Mouse (Mus musculus) embryo, embryonic 10.5 days (tissue): ENCODE data around the gene Nanog.
"Not testable (repeated sequence)": the region's sequence is repeated elsewhere in the genome, so short reads cannot be mapped to it uniquely, and the experiment has no call there.

Experiments
- DNase-seq: peaks from one replicate; pipeline ENCODE4 v3.0.0-alpha.2; 2015; ENCODE audit warnings: low spot score

The Nanog gene

DNA sequence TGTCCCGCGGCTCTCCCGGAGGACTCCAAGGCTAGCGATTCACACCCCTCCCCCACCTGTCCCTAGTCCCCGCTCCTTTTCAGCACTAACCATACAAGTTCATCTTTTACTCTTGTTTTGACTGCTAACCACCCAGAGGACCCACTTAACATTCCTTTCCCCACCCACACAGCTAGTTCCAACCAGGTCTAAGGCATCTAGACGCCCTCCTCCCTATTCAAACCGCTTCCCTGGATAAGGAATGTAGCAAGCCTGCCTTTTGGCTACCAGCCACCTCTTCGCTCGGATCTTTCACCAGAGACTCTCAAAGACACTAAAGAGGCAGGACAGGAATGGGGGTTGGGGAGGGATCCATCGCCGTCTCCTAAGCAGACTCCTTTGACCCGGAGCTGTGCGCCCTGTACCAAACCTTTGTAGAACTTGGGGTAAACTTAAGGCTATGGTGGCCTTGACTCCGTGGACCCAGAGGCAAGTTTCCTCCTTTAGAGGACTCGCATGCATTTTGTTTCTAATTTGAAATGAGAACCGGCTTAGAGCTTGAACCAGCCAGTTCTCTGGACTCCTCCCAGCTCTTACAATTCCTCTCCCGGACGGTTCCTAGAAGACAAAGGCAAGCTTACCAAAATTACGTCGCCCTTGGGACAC lies 4.7 kb upstream of the Nanog start:
- DNase-seq: peak; percentile 59

DNA sequence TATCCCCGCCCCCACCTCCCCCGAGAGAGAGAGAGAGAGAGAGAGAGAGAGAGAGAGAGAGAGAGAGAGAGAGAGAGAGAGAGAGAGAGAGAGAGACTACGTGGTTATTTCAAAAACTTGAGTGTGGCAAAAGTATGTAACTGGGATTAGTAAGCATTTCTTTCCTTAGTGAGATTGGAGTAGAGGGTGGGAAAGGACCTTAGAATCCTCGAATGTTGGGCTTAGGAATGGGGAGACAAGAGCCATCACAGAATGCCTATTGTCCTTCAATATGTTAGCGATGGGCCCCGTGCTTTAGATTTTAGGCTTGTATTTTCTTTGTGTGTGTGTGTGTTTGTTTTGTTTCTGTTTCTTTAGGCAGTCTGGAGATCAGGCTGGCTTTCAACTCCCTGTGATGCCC lies 4.0 kb upstream of the Nanog start:
- DNase-seq: no peak

DNA sequence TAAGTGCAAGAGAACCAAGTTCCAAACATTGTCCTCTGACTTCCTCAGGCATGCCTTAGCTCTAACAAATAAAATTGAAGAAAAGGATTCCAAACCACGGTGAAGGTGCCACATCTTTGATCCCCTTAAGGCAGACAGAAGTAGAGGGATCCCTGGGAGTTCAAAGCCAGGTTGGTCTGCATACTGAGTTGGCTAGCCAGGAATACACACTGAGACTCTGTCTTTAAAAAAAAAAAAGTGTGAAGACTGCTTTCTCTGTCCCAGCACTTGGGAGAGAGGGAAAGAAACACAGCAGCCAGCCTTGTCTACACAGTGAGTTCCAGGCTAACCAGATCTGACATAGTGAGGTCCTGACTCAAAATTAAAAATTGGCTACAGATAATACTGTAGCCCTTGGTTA lies 3.6 kb upstream of the Nanog start:
- no peak for DNase-seq

DNA sequence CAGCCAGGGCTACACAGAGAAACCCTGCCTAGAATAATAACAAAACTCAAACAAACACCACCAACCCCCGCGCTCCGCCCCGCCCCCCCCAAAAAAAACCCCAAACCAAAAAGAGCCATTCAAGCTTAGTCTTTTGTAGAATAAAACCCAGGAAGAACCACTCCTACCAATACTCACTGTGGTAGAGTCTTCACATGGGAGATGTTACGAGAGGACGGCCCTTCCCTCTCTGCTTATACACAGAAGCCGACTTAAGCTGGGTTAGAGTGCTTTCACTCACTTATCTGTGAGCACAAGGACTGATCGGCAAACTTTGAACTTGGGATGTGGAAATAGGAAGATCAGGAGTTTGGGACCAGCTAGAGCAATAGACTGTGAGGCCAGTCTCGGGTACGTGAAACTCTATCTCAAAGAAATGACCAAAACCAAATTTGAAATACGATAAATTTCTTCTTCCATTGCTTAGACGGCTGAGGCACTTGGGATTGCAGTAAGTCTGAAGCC lies 900 bp upstream of the Nanog start:
- DNase-seq: no peak

DNA sequence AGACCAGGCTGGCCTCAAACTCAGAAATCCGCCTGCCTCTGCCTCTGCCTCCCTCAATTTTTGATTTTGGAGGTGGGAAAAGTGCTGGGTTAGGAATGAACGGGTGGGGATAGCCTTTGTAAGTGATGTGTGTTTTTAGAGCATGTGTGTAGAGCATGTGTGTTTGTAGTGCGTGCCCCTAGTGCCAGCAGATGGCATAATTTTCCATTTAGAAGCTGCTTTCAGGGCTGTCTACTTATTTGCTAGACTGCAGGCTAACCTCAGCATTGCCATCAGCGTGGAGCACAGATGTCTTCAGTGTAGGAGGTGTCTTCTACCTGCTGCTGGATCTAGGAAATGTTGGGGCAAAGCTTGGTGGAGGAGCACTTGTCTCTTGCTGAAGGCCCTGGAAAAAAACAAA lies 1.5 kb downstream of the Nanog start:
- no peak for DNase-seq

DNA sequence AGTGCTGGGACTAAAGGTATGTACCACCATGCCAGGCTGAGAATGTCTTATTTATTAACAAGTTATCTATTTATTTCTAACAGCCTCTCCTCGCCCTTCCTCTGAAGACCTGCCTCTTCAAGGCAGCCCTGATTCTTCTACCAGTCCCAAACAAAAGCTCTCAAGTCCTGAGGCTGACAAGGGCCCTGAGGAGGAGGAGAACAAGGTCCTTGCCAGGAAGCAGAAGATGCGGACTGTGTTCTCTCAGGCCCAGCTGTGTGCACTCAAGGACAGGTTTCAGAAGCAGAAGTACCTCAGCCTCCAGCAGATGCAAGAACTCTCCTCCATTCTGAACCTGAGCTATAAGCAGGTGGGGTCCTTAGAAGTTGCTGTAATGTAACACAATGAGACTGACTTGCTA lies 4.2 kb downstream of the Nanog start:
- no peak for DNase-seq

DNA sequence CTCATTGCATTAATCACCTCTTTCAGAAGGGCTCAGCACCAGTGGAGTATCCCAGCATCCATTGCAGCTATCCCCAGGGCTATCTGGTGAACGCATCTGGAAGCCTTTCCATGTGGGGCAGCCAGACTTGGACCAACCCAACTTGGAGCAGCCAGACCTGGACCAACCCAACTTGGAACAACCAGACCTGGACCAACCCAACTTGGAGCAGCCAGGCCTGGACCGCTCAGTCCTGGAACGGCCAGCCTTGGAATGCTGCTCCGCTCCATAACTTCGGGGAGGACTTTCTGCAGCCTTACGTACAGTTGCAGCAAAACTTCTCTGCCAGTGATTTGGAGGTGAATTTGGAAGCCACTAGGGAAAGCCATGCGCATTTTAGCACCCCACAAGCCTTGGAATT lies 5.8 kb downstream of the Nanog start:
- DNase-seq: not testable (repeated sequence)

DNA sequence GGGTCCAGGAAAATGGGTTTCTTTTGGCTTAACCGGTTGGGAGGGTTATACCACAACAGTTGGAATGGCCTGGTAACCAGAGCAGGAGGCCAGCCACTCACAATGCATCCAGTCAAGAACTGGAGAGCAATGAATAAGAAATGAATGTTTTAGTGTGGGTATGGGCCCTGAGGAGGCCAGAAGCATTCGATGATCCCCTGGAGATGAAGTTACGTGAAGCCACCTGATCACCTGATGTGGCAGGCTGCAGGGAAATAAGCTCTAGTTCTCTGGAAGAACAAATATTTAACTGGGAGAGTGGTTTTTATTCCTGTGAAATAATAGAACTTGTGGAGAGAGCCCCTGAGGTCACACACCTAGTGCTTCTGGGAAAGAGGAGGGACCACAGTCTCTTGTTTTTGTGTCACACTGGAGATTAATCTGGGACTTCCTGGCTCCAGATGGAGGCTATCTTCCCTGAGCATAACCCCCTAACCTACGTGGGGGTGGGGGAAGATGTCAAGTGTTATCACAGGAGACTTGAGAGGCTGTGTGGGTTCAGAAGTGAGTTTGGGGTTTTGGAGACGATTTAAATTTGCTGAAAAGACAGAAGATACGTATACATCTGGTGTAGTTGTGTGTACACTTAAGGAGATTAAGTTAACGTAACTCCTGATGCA lies 7.5 kb downstream of the Nanog start:
- DNase-seq: no peak

DNA sequence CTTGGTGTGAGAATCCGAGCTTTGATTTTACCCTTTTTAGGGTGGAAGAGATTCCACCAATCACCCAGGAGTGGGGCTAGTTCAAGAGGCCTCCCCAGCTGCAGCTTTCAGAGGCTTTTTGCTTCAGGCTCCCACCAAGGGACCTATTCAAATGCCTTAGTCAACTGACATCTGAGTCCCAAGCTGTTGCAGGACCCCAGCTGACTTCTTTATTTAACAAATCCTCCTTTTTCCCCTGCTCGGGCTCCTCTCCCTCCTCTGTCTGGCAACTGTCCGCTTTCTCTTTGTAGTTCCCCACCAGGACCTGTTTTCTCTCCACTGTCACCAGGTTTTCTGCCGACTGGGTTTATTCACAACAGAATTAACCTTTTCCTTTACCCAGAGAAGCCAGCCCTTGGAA lies 8.6 kb downstream of the Nanog start:
- DNase-seq: peak; percentile 36

DNA sequence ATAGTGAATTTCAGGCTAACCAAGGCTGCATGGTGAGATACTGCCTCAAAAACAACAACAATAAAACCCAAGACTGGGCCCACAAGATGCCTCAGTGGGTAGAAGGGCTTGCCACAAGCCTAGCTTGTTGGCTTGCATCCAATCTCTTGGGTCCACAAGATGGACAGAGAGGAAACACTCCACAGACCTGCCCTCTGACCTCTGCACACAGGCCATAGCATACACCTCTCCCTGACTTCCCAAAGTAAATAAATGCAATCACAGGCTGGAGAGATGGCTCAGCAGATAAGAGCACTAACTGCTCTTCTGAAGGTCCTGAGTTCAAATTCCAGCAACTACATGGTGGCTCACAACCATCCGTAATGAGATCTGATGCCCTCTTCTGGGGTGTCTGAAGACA lies 10.9 kb downstream of the Nanog start:
- DNase-seq: not testable (repeated sequence)

DNA sequence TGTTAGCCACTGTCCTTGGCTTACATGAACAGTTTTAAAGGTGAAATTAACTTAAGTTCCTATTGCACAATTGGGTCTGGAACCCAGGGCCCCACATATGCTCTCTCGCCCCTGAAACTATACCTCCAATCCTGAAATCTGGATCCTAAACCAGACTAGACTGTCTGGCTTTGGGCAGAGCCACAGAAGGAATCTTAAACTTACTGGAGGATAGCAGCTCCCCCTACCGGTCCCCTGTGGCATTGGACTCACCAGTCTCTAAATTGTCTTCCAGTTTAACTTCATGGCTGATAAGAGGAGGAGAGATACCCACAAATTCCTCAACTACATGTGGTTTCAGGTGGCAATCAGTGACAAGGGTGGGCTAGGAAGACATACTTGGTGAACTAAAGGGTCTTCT lies 12.7 kb downstream of the Nanog start:
- peak; percentile 80 for DNase-seq

DNA sequence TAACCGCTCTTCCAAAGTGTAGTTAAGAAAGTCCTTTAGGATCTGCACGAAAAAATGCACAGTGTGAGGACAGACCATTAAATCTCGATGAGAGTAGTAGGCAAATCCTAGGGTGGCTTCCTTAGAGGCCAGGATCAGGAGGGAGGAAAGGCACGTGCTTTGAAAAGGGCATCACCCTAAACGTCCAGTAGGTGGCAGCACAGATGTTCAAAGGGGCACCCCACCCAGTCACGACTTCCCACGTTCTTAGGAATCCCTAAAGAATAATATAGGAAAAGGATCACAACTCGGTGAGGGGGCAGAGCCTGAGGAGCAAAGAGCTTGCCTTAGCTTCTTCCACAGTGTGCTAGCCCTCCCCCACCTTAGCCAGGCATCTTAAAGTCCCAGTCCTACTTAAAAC lies 32.7 kb downstream of the Nanog start:
- peak; percentile 92 for DNase-seq

DNA sequence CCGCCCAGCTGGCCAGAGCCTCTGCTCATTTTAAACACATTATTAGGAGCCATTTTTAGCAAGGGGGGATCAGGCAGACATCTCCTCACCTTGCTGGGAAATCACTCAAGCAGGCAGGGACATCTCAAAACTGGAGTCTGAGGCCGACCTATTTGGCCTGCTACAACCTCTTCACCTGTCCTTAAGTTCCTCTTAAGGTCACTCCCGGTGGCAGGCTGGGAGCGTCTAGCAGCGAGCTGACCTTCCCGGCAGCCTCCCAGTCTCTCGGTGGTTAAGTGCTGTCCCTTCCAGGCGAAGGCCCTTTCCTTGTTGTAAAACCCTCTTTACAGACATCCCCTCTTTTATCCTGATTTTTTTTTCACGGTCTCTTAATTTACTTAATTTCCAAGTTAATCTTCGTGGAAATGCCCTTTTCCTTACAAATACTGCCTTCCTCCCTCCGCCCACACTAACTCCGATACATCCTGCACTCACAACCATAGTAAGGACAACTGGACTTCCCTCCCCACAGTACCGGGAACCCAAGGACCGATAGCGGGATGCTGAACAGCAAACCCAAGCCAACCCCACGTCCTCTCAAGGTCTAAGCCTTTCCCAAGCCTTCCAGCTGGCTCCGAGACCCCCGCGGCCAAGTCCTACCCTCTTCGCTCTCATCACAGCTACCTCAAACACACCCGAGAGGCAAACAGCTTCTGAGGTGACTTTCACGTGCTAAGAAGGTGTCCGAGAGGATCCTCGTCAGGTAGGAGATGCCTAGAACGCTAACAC lies 34.4 kb downstream of the Nanog start:
- peak; percentile 32 for DNase-seq

DNA sequence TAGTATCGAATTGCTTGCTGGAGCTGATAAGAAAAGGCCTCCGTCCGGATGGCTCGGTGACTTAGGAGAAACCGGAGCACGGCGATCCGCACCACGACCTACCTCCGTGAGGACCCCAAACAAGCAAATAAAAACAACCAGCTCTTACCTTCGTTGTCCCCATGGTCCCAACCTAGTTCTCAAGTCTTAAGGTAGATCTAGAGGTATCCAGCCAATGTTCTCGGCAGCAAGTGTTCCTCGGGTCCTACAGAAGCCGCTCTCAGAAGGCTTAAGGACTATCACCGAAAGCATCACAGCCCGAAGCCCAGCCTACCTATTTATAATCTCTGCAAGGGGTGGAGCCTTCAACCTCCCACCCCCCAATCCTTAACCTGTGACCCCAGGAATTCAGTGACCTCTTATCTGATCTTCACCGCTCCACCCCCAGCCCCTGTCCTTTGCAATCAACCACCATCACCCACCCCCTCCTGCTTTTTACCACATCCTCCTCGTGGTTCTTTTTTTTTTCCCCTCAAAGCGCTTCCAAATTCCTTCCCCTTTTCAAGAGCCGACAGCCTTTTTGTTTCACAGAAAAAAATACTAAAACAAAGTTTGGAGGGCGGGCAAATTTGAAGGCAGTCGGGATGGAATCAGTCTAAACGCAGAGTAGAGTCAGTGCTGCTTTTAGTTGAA lies 35.1 kb downstream of the Nanog start:
- DNase-seq: peak; percentile 78

DNA sequence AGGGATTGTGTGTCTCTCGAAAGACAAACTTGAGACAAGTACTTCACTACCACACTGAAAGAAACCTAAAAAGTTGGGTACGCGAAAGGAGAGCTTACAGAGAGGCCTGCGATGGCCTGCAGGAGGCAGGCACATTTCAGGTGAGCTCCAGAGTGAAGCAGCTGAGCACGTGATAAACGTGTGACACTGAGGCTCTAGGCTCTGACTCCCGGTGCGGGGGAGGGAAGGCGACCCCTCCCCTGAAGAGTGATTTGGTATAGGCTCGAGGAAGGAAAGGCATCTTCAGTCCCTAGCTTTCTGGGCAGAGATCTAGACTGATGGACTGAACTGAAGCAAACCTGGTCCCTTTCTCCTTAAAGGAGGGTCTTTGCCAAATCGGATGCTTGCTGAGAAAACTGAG lies 36.1 kb downstream of the Nanog start:
- DNase-seq: no peak

DNA sequence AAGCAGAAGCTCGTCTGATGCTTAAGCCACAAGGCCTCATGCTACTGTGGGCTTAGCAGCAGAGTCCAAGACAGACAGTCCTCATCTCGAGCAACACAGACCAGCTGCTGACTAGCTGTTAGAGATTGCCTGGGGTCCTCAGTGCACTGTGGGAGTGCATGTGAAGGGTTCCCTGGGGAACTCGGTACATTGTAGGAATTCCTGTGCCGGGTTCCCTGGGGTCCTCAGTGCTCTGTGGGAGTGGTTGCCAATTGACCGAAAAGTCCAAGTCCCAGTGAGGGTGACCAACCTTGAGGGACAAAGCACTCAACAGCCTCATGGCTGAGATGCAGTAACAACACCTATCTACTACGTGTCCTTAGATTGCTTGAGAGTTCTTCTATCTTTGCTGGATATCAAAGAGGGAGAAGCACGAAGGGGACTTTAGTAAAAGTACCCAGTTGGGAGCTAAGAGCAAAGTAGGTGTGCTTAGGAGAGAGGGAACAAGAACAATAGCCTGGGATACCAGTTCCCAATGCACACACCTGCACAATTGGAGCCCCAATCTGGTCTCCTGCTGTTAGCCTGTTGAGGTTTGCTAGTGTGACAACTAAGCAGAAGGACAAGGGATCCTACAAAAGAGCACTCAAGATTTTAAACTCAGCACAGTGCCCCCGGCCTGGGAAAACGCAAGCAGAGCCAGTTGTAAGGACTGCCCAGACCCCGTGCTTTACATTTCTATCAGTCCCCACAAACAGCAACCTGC lies 37.4 kb downstream of the Nanog start:
- DNase-seq: peak; percentile 36

DNA sequence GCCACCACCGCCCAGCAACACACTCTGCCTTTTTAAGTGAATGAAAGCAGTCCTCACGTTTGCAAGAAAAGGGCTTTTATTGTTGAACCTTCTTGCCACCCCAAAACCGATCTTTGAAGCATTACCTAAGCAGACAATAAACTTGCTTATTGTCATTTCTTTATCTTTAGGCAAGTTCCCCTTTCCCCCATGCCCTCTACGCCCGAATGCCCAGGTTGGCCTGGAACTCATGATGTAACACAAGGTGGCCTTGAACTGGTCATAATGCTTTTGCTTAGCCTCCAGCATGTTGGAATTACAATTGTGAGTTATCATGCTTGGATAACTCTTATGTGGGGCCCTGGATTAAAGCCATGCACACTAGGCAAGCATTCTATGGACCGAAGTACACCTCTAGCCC lies 43.3 kb downstream of the Nanog start:
- DNase-seq: no peak

DNA sequence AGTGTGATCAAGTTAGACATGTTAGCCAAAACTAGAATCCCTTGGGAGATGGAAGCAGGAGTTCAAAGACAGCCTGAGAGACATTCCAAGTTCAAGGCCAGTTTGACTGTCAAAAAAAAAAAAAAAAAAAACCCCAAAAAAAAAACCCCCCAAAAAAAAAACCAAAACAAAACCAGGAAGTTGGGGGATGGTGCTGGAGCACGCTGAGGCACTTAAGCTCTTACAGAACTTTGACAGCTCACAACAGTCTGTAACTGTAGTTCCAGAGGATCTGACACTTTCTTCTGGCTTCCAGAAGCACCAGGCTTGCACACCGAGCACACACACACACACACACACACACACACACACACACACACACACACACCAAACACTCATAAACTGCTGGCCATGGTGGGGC lies 48.6 kb downstream of the Nanog start:
- DNase-seq: no peak

DNA sequence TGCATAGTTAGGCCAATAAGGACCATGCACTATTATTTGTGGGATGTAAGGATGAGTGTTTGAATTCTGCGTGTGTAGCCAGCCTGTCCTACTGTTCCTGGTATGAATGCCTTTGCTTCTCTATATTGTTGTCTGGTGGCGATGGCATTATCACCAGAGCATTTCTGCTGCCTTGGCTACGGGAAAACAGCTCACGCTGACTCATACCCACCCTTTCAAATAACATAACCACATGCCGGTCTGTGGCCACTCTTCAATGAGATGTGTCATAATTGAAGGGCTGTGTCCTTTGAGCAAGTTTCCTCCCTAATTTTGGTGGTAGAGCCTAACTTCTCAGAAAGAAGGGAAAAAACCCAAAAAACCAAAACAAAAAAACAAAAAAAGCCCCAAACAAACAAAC lies 51.4 kb downstream of the Nanog start:
- no peak for DNase-seq

DNA sequence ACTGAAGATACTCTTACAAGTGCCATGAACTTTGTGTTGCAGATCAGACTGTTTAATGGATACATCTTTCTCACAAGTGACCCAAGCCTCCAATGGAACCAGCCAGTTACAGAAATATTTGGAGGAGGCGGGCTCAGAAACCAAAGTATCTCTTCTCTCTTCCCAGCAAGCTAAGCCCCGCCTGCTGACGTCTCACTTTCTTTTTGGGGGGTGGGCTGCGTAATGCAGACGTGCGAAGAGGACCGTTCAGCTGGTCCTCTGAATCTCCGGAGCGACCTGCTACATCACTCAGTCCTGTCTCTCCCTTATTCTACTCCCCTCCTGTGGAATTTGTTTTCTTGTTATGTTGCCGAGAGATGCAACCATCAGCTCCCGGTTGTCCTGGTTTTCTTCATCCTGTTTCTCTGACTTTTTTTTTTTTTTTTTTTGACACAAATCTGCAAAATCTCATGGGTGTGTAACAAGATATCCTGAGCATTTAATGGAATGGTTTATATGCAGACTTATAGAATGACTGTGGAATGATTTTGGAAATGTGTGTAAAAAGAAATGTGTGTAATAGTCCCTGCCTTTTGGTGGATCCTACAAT lies 53.8 kb downstream of the Nanog start:
- peak; percentile 95 for DNase-seq

DNA sequence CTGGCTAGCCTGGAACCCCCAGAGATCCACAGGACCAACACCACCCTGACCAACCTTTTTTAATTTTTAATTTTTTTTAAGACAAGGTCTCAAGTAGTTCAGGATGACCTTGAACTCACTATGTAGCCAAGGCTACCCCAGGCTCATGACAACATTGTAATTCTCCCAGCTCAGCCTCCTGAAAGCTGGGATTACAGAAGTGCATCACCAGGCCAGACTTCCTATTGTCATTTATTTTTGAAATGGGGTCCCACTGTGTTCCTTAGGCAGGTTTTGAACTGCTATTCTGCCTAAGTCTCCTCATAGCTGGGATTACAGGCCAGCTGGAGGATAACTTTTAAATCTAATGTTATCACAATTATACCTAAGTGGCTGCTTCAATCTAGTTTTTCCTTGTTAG lies 54.6 kb downstream of the Nanog start:
- DNase-seq: no peak

DNA sequence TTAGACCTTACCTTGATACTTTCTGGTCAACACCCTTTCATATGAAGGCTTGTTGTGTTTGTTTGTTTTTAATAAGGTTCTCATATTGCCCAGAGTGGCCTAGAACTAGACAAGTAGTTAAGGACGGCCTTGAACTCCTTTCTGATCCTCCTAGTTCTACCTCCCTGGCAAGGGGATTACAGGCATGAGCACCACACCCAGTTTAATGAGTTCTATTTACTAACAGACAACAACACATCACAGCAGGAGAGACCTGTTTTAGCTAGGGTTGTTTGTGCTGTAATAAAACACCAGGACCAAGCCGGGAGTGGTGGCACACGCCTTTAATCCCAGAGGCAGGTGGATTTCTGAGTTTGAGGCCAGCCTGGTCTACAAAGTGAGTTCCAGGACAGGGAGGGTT lies 55.2 kb downstream of the Nanog start:
- no peak for DNase-seq
